Mouse (Mus musculus) adrenal gland, adult 2 months (tissue): ENCODE measurements at regions not wholly inside any gene's neighbourhood (a gene's known extent, or its start where the extent isn't known, plus 50 kb on each side); places are given as distances from the start of the nearest gene placed in this dataset.

Experiments
- DNase-seq: peaks from one replicate; pipeline ENCODE4 v3.0.0; 2021

- DNase-seq = no peak
Measured at GRCm38 (mm10) chr14:99366281-99366987, 67.9 kb downstream of the Klf5 start.

DNA sequence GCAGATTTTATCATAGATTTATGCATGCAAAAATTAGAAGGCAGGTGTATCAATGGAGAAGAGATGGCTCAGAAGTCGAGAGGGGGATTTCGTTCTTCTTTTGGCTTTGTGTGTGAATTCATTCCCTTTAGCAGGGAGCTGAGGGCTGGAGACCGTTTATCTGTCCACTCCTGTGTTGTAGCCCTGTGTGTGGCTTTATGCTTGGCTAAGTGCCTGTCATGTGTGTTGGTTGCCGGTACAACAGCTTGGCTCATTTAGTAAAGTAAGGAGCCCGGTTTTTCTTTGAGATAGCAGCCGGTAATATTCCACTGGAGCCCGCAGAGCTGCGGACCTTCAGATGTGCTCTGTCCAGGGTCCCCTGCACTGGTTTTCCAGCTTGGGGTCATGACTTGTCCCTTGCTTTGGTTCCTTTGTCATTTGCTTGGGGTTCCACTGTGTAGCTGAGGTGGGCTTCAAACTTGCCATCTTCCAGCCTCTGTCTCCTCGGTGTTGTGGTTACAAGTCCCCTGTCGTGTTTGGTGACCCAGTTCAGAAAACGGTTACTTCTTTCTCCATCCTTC is 68.6 kb downstream of the Klf5 start:
- no peak for DNase-seq

DNA sequence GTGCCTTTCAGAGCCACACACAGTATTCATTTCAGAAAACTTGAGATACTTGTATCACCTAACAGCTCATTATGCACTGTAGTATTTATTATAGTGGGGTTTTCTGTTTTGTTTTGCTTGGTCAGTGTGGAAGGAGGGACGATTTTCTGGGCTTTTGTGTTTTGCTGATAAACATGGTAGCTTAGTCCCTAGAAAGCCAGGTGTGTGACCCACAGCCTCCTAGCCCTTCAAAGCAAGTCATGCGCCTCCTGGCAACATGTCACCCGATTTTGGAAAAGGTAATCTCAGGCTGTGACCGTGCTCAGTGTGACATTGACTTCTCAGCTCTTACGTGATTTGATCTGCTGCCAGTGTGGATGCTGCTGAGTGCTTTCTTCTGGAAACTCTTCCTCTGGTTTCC is 70.9 kb downstream of the Klf5 start:
- no peak for DNase-seq

GRCm38 (mm10) chr14:99373682-99374081 is 75.2 kb downstream of the Klf5 start:
- peak; percentile 30 for DNase-seq

DNA sequence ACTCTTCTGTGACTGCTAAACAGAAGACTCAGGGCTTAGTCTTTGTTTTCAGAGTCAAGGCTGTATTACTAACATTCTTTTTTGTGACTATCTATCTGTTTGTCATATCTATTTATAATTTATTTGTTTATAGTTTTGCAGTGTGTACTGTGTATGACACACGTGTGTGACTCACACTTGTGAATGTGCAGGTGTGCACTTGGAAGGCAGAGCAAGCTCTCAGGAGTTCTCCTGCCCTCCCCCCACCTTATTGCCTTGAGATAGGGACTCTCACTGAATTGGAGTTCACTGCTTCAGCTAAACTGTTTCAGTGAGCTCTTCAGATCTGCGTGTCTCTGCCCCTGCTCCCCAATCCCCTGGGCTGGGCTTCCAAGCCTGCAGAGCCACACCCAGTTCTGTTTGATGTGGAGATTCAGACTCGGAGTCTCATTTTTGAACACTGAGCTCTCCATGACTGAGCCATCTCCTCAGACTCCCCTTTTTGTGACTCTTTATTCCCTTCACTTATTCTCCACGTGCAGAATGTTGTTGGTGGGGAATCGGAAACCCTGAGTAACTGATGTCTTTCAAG is 76.6 kb downstream of the Klf5 start:
- peak; percentile 24 for DNase-seq

DNA sequence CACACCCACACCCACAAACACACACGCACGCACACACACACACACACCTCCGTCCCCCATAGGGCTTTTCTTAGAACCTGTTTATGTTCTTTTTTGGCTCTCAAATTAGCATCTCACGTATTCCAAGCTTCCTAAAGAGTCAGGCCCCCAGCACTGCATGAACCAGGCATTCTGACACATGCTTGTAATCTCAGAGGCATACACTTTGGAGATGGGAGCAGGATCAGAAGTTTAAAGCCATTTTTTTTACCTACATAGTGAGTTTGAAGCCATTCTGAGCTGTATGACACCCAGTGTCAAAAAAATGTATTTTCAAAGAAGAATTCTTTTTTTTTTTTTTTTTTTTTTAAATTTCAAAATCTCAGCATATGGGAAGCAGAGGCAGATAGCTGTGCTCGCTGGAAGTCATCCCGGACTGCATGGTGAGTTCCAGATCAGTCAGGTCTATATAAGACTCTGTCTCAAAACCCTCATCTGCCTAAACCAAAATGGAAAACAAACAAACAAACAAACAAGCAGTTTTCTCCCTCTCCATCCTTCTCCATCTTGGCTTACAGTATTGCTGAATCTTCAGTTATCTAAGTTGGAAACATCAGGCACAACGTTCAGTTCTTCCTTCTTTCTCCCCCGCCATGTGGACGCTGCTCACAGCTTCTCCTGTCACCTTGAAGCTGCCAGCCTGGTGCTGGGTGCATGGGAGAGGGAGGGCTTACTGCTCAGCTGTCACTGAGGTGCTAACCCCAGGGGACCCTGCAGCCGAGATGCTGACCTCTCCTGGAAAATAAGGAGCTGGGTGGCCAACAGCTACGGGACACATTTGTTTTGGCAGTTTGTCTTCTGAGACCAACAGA is 78.4 kb downstream of the Klf5 start:
- no peak for DNase-seq

GRCm38 (mm10) chr14:99381262-99382017 is 82.9 kb downstream of the Klf5 start:
- DNase-seq = no peak

GRCm38 (mm10) chr14:99382051-99382450 is 83.6 kb downstream of the Klf5 start:
- DNase-seq = no peak

GRCm38 (mm10) chr14:99383170-99383569 is 84.7 kb downstream of the Klf5 start:
- no peak for DNase-seq

- no peak for DNase-seq
Measured at GRCm38 (mm10) chr14:99387581-99387980, 89.1 kb downstream of the Klf5 start.

DNA sequence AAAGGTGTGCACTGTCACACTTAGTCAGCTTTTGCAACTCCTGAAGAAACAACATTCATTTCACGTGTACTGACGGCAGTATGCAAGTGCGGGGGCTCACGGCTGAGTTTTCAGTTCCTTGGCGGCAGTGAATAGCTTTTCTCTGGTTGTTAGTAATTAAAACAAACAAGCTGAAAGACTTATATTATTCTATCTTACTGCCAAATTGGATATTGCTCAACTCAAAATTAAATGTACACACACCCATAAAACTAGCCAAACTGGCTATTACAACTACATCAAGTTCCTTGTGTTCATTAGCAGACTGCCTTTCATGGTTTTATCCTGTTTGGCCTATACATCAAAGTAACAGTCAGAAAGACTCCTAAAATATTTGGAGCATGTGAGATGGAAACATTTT is 90.8 kb downstream of the Klf5 start:
- DNase-seq = no peak

DNA sequence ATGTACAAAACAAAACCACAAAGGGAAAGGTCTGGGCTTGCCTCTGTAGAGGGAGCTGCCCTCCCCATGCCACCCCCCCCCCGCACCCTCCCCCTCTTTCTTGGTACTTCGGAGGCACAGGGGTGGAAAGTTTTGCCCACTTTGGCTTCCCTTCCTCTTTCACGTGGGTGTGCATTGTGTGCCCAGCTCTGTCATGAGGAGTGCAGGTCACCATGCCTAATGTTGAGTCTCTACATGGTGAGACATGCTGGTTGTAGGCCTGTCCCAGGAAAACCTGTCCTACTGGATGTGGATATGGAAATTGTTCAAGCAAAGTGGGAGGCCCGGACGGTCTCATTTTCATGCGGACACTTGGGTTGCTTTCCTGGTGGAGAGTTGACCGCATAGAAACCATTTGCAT is 93.2 kb downstream of the Klf5 start:
- DNase-seq = no peak

DNA sequence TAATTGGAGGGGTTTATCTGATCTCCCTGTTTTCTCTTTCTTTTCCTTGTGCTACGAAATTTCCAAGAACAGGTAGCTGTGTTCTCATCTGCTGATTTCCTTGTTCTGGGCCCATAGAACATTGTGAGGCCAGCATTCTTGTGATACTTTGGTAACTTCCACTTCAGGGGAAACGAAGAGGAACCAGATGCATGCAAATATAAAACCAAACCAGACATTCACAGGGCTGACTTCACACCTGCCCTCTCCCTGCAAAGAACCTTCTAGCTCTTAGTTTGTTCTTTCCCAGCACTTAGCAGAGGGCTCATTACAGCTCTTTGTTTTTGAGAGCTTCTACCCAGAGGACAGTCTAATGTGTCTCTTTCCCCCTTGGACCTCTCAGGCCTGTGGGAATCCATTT is 94.3 kb downstream of the Klf5 start:
- no peak for DNase-seq

DNA sequence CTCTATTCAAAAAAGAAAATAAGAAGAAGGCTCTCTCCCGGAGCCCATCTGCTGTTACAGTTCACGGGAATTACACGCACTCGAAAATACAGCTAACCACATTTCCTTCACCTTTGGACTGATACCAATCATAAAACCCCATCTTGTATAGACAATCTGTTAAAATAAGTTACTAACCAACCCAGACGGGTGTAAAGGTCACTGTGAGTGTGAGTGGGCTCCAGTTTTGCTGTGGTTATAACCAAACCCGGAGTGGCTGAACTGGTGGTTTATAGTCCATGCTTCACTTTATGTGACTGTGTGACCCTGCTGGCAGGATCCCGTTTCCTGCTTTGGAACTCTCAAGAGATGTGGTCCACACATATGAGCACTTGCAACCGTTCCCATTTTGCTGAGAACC is 95.1 kb downstream of the Klf5 start:
- DNase-seq = no peak

DNA sequence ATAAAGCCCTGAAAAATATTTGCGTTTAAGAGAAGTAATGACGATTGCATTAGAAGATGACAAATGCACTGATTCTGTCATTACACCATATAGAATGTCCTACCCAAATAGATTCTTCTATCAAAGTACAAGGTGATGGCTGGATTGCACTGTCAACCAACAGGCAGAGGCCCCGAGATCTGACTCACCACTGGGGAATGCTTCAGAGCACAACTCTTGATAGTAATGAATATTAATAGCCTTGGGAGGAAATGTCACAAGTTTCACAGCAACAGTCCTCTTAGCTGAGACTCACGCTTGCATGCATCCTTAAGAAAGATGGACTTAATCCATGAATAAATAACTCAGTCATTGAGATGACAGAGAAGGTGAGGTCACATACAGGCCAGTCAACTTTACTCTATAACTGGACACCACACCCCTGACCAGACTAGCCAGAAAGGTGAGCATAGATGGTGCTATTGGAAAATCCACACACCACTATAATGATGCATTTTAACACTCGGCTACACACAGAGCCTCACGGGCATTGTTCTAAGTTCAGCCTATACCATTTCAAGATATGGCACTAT is 104.8 kb downstream of the Klf5 start:
- DNase-seq = peak; percentile 36

DNA sequence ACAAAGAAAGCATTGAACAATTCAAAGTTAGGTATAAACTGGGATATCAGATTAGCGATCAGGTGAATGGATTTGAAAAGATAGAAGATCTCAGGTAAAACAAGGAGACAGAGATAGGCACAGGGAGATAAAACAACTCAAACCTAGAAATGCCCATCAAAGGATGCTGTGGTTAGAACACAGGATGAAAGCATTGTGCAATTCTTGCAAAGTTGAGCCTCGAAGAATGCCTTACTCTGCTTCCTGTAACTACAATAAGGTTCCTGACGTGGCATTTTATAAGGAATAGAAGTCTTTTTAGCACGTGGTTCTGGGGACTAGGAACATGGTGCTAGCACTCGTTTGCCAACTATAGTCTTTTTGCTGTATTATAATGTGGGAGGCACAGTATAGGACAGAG is 106.7 kb downstream of the Klf5 start:
- DNase-seq = no peak

GRCm38 (mm10) chr14:99411835-99412234 is 113.3 kb downstream of the Klf5 start:
- no peak for DNase-seq

DNA sequence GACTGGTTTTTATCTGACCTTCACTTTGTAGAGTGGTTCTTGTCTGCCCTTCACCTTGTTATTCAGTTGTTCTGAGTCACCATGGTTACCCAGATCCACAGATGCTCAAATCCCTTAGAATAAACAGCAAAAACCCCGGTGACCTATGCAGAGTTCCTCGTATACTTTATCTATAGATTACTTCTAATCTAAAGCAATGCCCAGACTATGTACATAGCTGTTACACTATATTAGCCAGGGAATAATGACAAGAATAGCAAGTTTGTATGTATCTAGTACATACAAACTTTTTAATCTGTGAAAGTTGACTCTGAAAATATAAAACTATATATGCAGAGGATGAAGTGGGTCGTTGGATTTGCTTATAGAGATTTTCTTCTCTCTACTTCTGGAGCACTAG is 117.7 kb downstream of the Klf5 start:
- no peak for DNase-seq

DNA sequence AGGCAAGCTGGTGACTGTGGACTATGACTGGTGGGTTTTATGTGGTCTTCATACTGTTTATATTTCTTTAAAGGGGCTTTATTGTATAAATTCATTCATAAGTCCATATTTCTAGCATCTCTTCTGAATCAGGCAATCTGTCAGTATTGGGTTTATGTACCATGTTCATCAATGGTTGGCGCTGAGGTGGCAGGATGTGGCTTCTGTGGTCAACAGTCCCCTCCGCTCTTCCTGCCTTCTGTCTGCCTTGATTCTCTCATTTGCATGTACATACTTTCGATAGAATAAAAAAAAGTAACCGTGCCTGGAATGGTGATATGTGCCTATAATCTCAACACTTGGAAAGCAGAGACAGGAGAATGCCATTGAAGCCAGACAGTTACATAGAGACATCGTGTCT is 120.5 kb downstream of the Klf5 start:
- no peak for DNase-seq

DNA sequence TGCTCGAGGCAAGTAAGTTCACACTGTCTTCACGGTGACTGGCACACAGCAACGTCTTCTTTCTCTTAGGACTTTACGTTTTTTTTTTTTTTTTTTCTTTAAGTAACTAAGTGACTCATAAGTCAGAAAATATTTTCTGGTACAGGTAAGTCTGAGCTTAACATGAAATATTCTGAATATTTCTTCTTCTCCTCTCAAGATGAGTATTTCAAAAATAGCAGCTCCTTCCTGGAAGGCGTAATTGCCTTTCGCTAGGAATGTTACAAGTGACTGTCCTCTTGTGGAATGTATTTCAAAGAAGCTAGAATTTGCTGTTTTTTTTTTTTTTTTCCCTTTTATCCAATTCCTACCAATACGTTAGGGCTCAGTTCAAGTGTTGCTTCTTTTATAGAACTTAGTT is 124.8 kb downstream of the Klf5 start:
- no peak for DNase-seq

DNA sequence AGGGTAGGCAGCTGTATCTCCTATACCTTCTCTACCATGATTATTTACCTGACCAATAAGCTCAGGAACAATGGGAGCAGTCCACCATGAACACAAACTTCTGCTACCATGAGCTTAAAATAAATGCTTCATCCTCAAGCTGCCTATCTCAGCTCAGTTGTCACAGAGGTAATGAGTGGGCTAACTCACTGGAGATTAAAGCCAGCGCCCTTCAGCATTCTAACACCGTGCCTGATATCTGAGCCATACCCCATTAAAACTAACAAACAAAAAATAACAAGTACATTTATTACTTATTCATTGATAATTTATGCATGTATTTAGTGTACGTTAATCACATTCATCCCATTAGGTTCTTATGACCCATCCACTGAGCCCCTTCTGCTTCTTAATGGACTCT is 128.6 kb downstream of the Klf5 start:
- DNase-seq = no peak

DNA sequence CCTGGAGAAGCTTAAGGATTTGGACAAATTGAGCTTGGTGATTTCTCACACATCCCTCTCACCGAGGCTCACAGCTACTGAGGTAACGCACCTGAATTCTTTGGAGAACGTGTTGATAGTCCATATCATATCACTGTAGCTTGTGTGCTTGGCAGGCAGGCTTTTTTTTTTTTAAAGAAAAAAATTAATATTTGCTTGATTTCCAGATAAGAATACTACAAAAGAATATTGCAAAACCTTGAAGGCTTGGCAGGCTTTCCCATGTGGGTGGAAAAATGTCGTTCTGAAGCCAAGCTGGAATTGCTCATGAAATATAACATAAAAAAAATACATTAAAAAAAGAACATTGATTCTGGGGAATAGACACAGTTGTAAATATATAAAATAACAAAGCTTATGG is 131.8 kb downstream of the Klf5 start:
- DNase-seq = peak; percentile 39
